Mouse (Mus musculus): ENCODE measurements around the gene Fam205a2. TPM values are rescaled to one million over a fixed set of nuclear protein-coding genes. Genes with fewer than 3 reads are reported as not detected.

The Fam205a2 gene
- 0.08 TPM in 1 of 2 replicates, not detected in the other for polyA plus RNA-seq (2012; rRNA removed)

DNA sequence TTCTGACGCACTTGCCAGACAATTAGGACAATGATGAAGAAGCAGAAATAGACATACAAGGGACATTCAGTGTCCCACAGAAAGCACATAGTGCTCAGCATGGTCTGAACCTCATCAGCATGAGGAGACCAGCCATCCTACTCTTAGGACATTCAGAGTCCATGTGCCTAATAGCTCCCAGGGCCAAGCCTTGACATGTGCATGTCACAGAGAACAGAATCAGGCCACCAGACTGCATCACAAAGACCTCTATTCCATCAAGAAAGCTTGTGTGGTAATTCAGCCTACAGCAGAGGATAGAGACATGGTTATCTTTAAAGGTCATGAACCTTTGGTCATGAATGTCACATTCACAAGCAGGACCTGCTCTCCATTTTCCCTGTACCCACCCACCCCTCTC lies at the start of gene Fam205a2:
TSS of gene Fam205a2 (minus strand) at position 101 of the 400 bp plus-strand sequence.

Other genes starting within 250 kb of the Fam205a2 start
- gene Gm21953, start 233.9 kb downstream of the Fam205a2 start, polyA plus RNA-seq (2012; rRNA removed) = not detected in 2 replicates
- gene Fam205a3, start 209.8 kb downstream of the Fam205a2 start, polyA plus RNA-seq (2012; rRNA removed) = 0.08 TPM in 1 of 2 replicates, not detected in the other
- not detected in 2 replicates for gene Gm21586, start 88.8 kb downstream of the Fam205a2 start, polyA plus RNA-seq (2012; rRNA removed)
- 0.07 and 0.27 TPM in 2 replicates for gene Gm2163, start 61.4 kb downstream of the Fam205a2 start, polyA plus RNA-seq (2012; rRNA removed)
- not detected in 2 replicates for gene Gm10591, start 84.0 kb upstream of the Fam205a2 start, polyA plus RNA-seq (2012; rRNA removed)
- gene Gm2564, start 101.5 kb upstream of the Fam205a2 start, polyA plus RNA-seq (2012; rRNA removed) = 0.10 TPM in 1 of 2 replicates, not detected in the other
- gene Ccl27b, start 127.1 kb upstream of the Fam205a2 start, polyA plus RNA-seq (2012; rRNA removed) = not detected in 2 replicates
- 0.05 TPM in 2 replicates for gene Il11ra2, start 133.7 kb upstream of the Fam205a2 start, polyA plus RNA-seq (2012; rRNA removed)
- 0.63 and 1.0 TPM in 2 replicates for gene 4930578G10Rik, start 207.4 kb upstream of the Fam205a2 start, polyA plus RNA-seq (2012; rRNA removed)
- gene Ccl19, start 228.4 kb upstream of the Fam205a2 start, polyA plus RNA-seq (2012; rRNA removed) = not detected in 2 replicates
- gene Ccl21a, start 245.8 kb upstream of the Fam205a2 start, polyA plus RNA-seq (2012; rRNA removed) = 2.7 TPM in 1 of 2 replicates, not detected in the other